Mouse (Mus musculus): ENCODE measurements around the gene Plekhh3. TPM values are rescaled to one million over a fixed set of nuclear protein-coding genes. Genes with fewer than 3 reads are reported as not detected.

The Plekhh3 gene
- polyA plus RNA-seq, 1 experiment from 2014 or later = 23.8 TPM

- Histone ChIP-seq H3K4me3 (ENCODE audit: low read depth, low read length) (no peak overlapping the region), H3K36me3 (ENCODE audit: control insufficient read depth, insufficient read depth, low read length) (peaks cover 38% of the 10 kb centered on the region), H3K4me2 (replicated peaks; ENCODE audit: low read depth) (peak overlapping the region; percentile 80; the same call in 1 of the 2 replicates), H3K9ac (ENCODE audit: low read length) (peak overlapping the region; percentile 8; the same call in 1 of the 2 replicates), H3K27me3 (ENCODE audit: control insufficient read depth, insufficient read depth, low read length) (no peaks in the 10 kb centered on the region), H3K4me1 (replicated peaks; ENCODE audit: control insufficient read depth, insufficient read depth) (peaks cover 3% of the 10 kb centered on the region), H3K9me3 (ENCODE audit: control insufficient read depth, low read length) (no peaks in the 10 kb centered on the region), H3K27ac (replicated peaks) (0 out of 2 replicates have a peak overlapping the region, but pooled peaks have one; percentile 8)
- TF ChIP-seq EP300 (optimal IDR thresholded peaks at IDR 0.05) (no peak), CTCF (IDR thresholded peaks at IDR 0.05; ENCODE audit: low read depth) (no peak)
- ATAC-seq (ENCODE audit: low FRiP score, low TSS enrichment) = no peak
- no peak for DNase-seq (ENCODE audit: low spot score)
- 79% methylated on average over 19 of the region's 19 CpGs for WGBS
These were observed 3.8 kb downstream of the Plekhh3 start for GRCm38 (mm10) chr11:101167211-101167962.

GRCm38 (mm10) chr11:101166357-101166756 lies 4.8 kb downstream of the Plekhh3 start:
- no peak overlapping the region for H3K4me2 ChIP-seq (replicated peaks; ENCODE audit: low read depth)
- DNase-seq (ENCODE audit: low spot score) = no peak
- H3K4me3 ChIP-seq (ENCODE audit: low read depth, low read length) = no peak overlapping the region
- ATAC-seq (ENCODE audit: low FRiP score, low TSS enrichment) = no peak
- peaks cover 45% of the 10 kb centered on the region for H3K36me3 ChIP-seq (ENCODE audit: control insufficient read depth, insufficient read depth, low read length)
- H3K9ac ChIP-seq (ENCODE audit: low read length) = no peak overlapping the region
- TF ChIP-seq EP300 (optimal IDR thresholded peaks at IDR 0.05) = no peak
- TF ChIP-seq CTCF (IDR thresholded peaks at IDR 0.05; ENCODE audit: low read depth) = no peak
- no peaks in the 10 kb centered on the region for H3K9me3 ChIP-seq (ENCODE audit: control insufficient read depth, low read length)
- no peaks in the 10 kb centered on the region for H3K27me3 ChIP-seq (ENCODE audit: control insufficient read depth, insufficient read depth, low read length)
- H3K27ac ChIP-seq (replicated peaks) = peak overlapping the region; percentile 36; the same call in 1 of the 2 replicates
- peaks cover 3% of the 10 kb centered on the region for H3K4me1 ChIP-seq (replicated peaks; ENCODE audit: control insufficient read depth, insufficient read depth)
- 75% methylated on average over 14 of the region's 14 CpGs for WGBS

GRCm38 (mm10) chr11:101164677-101165580 lies 6.2 kb downstream of the Plekhh3 start:
- H3K27me3 ChIP-seq (ENCODE audit: control insufficient read depth, insufficient read depth, low read length) = no peaks in the 10 kb centered on the region
- 0 out of 2 replicates have a peak, but pooled peaks have one; percentile 22 for ATAC-seq (ENCODE audit: low FRiP score, low TSS enrichment)
- H3K4me1 ChIP-seq (replicated peaks; ENCODE audit: control insufficient read depth, insufficient read depth) = peaks cover 3% of the 10 kb centered on the region
- DNase-seq (ENCODE audit: low spot score) = peak; percentile 68
- H3K27ac ChIP-seq (replicated peaks) = peak overlapping the region; percentile 81
- H3K36me3 ChIP-seq (ENCODE audit: control insufficient read depth, insufficient read depth, low read length) = peaks cover 45% of the 10 kb centered on the region
- H3K4me2 ChIP-seq (replicated peaks; ENCODE audit: low read depth) = peak overlapping the region; percentile 42
- H3K9ac ChIP-seq (ENCODE audit: low read length) = no peak overlapping the region
- 0 out of 2 replicates have a peak overlapping the region, but pooled peaks have one; percentile 23 for H3K4me3 ChIP-seq (ENCODE audit: low read depth, low read length)
- TF ChIP-seq EP300 (optimal IDR thresholded peaks at IDR 0.05) = no peak
- no peak for TF ChIP-seq CTCF (IDR thresholded peaks at IDR 0.05; ENCODE audit: low read depth)
- H3K9me3 ChIP-seq (ENCODE audit: control insufficient read depth, low read length) = no peaks in the 10 kb centered on the region
- WGBS = 46% methylated on average over 35 of the region's 35 CpGs

- no peak for ATAC-seq (ENCODE audit: low FRiP score, low TSS enrichment)
- peak overlapping the region; percentile 42 for H3K4me2 ChIP-seq (replicated peaks; ENCODE audit: low read depth)
- WGBS = 48% methylated on average over 21 of the region's 21 CpGs
- H3K9me3 ChIP-seq (ENCODE audit: control insufficient read depth, low read length) = no peaks in the 10 kb centered on the region
- no peak for DNase-seq (ENCODE audit: low spot score)
- H3K4me1 ChIP-seq (replicated peaks; ENCODE audit: control insufficient read depth, insufficient read depth) = peaks cover 1% of the 10 kb centered on the region
- TF ChIP-seq CTCF (IDR thresholded peaks at IDR 0.05; ENCODE audit: low read depth) (no peak), EP300 (optimal IDR thresholded peaks at IDR 0.05) (no peak)
- H3K9ac ChIP-seq (ENCODE audit: low read length) = no peak overlapping the region
- no peaks in the 10 kb centered on the region for H3K27me3 ChIP-seq (ENCODE audit: control insufficient read depth, insufficient read depth, low read length)
- H3K36me3 ChIP-seq (ENCODE audit: control insufficient read depth, insufficient read depth, low read length) = peaks cover 45% of the 10 kb centered on the region
- H3K4me3 ChIP-seq (ENCODE audit: low read depth, low read length) = peak overlapping the region; percentile 23; the same call in 1 of the 2 replicates
- 0 out of 2 replicates have a peak overlapping the region, but pooled peaks have one; percentile 8 for H3K27ac ChIP-seq (replicated peaks)
These were observed 6.8 kb downstream of the Plekhh3 start for GRCm38 (mm10) chr11:101164351-101164665.

GRCm38 (mm10) chr11:101163476-101164350 lies 7.4 kb downstream of the Plekhh3 start:
- no peak overlapping the region for H3K9ac ChIP-seq (ENCODE audit: low read length)
- DNase-seq (ENCODE audit: low spot score) (no peak), ATAC-seq (ENCODE audit: low FRiP score, low TSS enrichment) (no peak)
- peak overlapping the region; percentile 35; the same call in 1 of the 2 replicates for H3K27ac ChIP-seq (replicated peaks)
- H3K36me3 ChIP-seq (ENCODE audit: control insufficient read depth, insufficient read depth, low read length) = peaks cover 45% of the 10 kb centered on the region
- no peak for TF ChIP-seq EP300 (optimal IDR thresholded peaks at IDR 0.05)
- TF ChIP-seq CTCF (IDR thresholded peaks at IDR 0.05; ENCODE audit: low read depth) = no peak
- no peaks in the 10 kb centered on the region for H3K27me3 ChIP-seq (ENCODE audit: control insufficient read depth, insufficient read depth, low read length)
- WGBS = 54% methylated on average over 48 of the region's 49 CpGs
- H3K4me2 ChIP-seq (replicated peaks; ENCODE audit: low read depth) = peak overlapping the region; percentile 42
- no peaks in the 10 kb centered on the region for H3K9me3 ChIP-seq (ENCODE audit: control insufficient read depth, low read length)
- peak overlapping the region; percentile 23; the same call in 1 of the 2 replicates for H3K4me3 ChIP-seq (ENCODE audit: low read depth, low read length)
- no peaks in the 10 kb centered on the region; the same call in 1 of the 2 replicates for H3K4me1 ChIP-seq (replicated peaks; ENCODE audit: control insufficient read depth, insufficient read depth)

Measured in stomach, postnatal 0 days (tissue).